Mouse (Mus musculus): ENCODE measurements around the gene Nono.

GRCm38 (mm10) chrX:101448886-101449475, 19.9 kb downstream of the Nono start, which contains the start of gene Itgb1bp2:
- TF ChIP-seq POLR2A (IDR thresholded peaks at IDR 0.05; ENCODE audit: low read depth, low read length) (no peak), CTCF (conservative IDR thresholded peaks at IDR 0.05; ENCODE audit: insufficient read depth, insufficient read length, low read depth, low read length) (no peak)

All from kidney, adult 2 months (tissue).